Mouse (Mus musculus) megakaryocyte-erythroid progenitor cell, adult 5-6 weeks (primary cell): ENCODE data around the gene Them7. TPM values are rescaled to one million over a fixed set of nuclear protein-coding genes. Genes with fewer than 3 reads are reported as not detected.

ENCODE experiments used
- ATAC-seq: replicated peaks from 2 replicates; pipeline ENCODE4 v1.8.0; 2016; ENCODE audit warnings: mild to moderate bottlenecking, inconsistent platforms; ENCODE audit not compliant: severe bottlenecking, poor library complexity, low FRiP score, low TSS enrichment
- total RNA-seq, 2 experiments: library from RNA; stranded (forward) in 1 of 2; stranded (reverse) in 1 of 2; fragments of 200-1000, 215-1000 nt in 1 of 2; fragments of >200 nt in 1 of 2; fragmentation: Nextera tagmentation in 1 of 2; gene quantifications; 2 replicates each; pipeline ENCODE4 v1.2.3; 2014 to 2017

The Them7 gene
- total RNA-seq, 2 experiments from 2014 or later = 2.7 TPM

DNA sequence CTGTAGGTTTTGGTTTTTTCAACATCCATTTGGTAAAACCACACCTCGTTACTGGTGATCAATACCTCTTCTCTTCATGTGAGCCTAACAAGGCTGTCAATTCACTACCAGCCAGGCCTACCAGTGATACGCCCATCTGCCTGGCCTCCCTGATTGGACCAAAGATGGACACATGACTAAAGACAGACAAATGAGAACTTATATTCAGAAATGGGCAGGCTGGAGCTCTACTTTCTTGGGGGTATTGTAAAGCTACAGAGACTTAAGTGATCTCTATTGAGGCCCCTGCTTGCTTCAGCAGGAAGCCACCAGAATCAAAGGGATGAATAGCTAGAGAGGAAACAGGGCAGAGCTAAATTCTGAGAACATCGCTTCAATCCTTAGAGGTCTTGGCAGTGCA lies 133.9 kb downstream of the Them7 start:
- no peak for ATAC-seq

GRCm38 (mm10) chr2:105367623-105368022 lies 143.5 kb downstream of the Them7 start:
- ATAC-seq = peak; percentile 64; the same call in 1 of the 2 replicates

DNA sequence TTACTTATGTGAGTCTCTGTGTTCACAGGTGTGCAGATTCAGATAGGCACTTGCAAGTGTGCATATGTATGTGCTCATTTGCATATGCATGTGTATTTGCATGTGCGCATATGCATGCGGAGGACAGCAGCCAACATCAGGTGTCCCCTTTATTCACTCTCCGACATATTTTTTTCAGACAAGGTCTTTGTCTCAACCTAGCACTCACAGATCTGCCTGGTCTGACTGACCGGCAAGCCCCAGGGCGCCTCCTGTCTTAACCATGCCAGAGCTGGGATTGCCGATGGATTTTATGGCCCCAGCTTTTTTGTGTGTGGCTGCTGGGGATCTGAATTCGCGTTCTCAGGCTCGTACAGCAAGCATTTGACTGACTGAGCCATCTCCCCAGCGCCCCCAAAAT lies 146.1 kb downstream of the Them7 start:
- no peak for ATAC-seq

GRCm38 (mm10) chr2:105370698-105371097 lies 146.6 kb downstream of the Them7 start:
- ATAC-seq = no peak

GRCm38 (mm10) chr2:105372156-105372555 lies 148.0 kb downstream of the Them7 start:
- ATAC-seq = no peak

GRCm38 (mm10) chr2:105372727-105373126 lies 148.6 kb downstream of the Them7 start:
- ATAC-seq = no peak

- ATAC-seq = no peak
Measured at GRCm38 (mm10) chr2:105373658-105374057, 149.5 kb downstream of the Them7 start.

DNA sequence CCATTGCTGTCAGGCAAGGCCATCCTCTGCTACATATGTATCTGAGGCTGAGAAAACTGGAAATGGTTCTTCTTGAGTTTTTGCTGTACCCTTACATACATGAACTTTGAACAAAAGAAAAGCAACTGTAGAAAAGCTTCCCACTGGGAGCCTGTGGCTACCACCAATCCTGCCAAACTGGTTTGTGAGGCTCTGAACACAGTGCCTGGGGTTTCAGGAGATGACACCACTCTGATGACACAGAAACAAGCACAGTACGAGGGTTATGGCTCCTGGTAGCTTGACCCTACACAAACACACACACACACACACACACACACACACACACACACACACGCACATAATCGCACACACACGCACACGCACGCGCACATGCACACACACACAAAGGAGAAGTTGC lies 151.1 kb downstream of the Them7 start:
- ATAC-seq = no peak

DNA sequence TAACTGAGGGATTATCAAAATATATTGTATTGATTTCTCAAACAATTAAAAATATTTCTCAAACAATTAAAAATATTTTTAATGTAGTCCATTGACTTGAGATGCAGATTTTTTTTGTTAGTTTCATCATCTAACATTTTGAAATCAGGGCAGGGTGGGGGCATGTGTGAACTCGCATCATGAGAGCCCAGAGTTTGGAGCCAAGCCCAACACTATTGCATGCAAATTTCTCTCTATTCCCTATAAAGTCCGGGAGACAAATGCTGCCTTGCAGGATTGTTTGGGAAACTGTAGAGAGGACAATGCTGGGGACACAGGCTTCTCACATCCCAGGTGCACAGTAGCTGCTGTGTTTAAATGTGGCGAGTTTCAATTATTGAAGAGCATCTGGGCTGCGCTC lies 151.6 kb downstream of the Them7 start:
- no peak for ATAC-seq

DNA sequence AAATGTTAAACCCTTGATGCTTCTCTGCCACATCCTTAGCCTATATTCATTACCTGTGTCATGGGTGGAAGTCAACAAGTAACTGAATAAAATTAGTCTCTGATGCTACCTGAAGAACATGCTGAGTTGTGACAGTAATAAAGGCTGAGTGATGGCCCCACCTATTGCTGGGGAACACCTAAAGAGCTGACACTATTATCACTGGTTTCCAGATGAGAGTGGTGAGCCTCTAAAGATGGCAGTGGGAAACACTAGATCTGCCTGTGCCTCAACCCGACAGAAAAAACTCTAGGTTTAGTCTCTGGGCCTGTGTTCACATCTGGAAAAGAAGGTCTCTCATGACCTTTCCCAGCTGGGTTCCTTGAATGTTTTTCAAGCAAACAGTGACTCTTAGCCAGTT lies 155.6 kb downstream of the Them7 start:
- no peak for ATAC-seq

GRCm38 (mm10) chr2:105380757-105381319 lies 156.7 kb downstream of the Them7 start:
- no peak for ATAC-seq

DNA sequence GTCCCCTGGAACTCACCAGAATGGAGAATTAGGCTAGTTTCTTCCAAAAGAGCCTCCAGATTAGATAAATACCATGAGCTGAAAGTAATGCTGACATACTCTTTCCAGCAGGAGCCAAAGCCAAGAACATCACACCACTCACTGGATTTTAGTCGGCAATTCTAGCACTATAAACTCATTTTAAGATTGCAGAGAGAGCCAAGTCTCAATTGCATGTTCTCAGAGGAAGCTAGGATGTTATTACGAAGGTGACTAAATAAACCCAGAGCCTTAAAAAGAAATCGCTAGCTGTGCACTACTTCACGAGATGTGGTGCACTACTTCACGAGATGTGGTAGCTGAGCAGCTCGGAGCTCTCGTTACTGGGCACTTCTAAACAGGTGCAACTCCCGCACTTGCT lies 158.9 kb downstream of the Them7 start:
- ATAC-seq = no peak

DNA sequence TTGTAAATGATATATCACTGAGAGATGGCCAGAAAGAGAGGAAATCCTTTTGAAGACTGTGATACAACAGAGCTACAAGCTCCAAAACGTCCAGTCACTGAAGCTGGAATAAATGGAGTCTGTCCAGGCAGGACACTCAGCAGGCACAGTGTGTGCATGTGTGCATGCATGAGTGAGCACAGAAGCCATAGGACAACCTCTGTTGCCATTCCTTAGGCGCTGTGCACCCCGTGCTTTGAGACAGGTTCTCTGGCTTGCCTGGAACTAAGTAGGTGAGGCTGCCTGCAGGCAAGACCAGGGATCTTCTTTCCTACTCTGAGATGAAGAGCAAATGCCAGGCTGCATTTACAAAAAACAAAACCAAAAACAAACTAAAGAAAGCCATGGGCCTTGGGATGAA lies 160.9 kb downstream of the Them7 start:
- ATAC-seq = no peak

DNA sequence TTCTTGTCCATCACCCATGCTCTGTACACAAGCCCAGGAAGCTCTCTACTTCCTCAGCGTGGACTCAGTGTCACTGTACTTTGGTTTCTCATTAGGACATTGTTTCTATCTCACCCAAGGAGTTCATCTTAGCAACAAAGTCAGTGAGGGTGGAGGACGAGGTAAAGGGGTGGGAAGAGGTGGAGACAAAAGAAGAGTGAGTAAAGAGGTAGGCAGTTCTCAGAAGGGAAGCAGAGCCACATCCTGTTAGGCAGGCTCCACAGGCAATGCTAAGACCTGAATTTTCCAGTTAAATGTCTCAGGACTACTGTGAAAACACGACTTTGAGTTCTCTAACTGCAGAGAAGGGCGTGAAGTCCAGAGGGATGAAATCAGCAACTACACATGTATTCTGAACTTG lies 162.3 kb downstream of the Them7 start:
- ATAC-seq = no peak

GRCm38 (mm10) chr2:105389007-105389890 lies 165.1 kb downstream of the Them7 start:
- ATAC-seq = no peak

DNA sequence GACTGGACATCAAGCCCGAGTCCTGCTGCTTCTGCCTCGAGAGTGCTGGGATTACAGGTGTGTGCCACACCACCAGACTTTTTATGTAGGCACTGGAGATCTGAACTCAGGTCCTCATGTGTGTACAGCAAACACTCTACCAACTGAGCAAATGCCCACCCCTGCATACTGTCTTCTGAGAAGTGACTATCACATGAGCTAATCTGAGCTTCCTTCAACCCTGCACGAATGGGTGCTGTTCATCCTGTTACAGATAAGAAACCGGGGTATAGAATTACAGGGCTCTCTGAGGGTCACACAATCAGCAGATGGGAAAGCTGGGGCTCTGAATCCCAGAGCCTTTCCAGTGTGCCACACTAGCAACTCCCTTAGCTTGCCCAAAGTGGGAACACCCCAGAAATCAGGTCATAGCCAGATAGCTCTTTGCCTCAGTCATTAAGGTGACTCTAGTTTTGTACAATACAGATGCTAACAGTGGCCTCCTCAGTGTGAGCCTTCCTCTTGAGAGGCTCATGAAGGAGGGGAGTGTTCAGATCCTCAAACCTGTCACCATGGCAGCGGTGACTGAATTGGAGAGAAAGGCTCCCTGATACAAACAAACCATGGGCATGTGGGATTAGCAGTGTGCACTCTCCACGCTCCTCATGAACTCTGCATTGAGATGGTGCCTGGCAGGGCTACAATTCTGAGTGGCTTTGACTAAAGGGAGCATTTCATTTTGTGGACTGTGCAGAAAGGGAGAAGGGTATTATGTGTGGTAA lies 166.7 kb downstream of the Them7 start:
- 0 out of 2 replicates have a peak, but pooled peaks have one; percentile 32 for ATAC-seq

GRCm38 (mm10) chr2:105391414-105391784 lies 167.3 kb downstream of the Them7 start:
- ATAC-seq = no peak

- no peak for ATAC-seq
Measured at GRCm38 (mm10) chr2:105392514-105392913, 168.4 kb downstream of the Them7 start.

GRCm38 (mm10) chr2:105394375-105394774 lies 170.3 kb downstream of the Them7 start:
- no peak for ATAC-seq

GRCm38 (mm10) chr2:105396066-105396465 lies 171.9 kb downstream of the Them7 start:
- no peak for ATAC-seq
